Mouse (Mus musculus): ENCODE data around the gene Ap1m1. TPM values are rescaled to one million over a fixed set of nuclear protein-coding genes. Genes with fewer than 3 reads are reported as not detected.

Gene Ap1m1
- polyA plus RNA-seq, 1 experiment from 2014 or later, result 197 TPM

DNA sequence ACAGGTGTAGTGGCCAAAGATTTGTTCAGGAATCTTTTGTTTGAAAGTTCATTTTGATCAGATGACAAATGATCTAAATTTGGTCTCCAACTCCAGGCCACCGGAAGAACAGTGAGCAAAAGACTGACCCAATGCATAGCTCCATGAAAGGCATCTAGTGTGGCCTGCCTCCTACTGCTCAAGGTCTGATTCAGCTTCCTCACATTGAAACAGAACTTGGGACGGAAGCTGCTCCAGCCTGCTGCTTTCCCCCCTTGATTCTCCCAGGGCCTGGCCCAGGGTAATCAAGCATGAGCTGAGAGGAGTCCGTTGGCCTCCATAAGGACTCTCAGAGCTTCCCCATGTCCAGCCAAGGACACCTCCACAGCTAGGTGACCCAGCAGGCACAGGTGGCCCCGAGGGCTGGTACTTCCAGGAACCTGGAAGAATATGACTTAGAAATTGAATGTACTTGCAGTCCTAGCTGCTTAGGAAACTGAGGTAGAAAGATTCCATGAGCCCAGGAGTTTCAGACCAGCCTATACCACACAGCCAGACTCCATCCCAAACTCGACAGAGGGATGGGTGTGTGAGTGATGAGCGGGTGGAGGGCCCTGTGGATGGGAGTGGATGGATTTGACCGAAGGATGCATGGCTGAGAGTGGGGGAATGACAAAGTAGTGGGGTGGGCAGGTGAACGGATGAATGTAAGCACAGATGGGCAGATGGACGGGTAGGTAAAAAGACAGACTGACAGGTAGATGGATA lies 61.0 kb downstream of the Ap1m1 start:
- H3K4me1 ChIP-seq, result no peaks in the 10 kb centered on the region
- no peak for ATAC-seq (ENCODE audit: low FRiP score)
- H3K27ac ChIP-seq, result no peak overlapping the region
- no peak overlapping the region for H3K9ac ChIP-seq
- 86% methylated on average over 9 of the region's 9 CpGs for whole genome bisulfite sequencing
- H3K4me3 ChIP-seq, result no peak overlapping the region
- no peaks in the 10 kb centered on the region for H3K27me3 ChIP-seq
- no peaks in the 10 kb centered on the region for H3K9me3 ChIP-seq (replicated peaks)
- H3K4me2 ChIP-seq (replicated peaks), result no peak overlapping the region
- H3K36me3 ChIP-seq, result no peaks in the 10 kb centered on the region

DNA sequence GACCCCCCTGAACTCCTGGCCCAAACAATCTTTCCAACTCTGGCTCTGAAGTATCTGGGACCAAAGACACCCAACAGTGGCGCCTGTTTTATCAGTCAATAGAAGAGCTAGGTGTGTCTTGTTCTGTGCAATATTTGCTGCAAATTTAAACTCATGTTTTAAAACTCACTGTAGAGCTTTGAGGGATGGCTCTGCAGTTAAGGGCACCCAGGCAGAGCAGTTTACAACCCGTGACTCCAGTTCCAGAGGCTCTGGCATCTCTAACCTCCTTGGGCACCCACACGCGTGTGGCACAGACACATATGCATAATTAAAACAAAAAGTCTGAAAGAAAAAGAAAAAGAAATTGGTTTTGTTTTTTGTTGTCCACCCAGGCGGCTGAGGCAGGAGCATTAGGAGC lies 61.7 kb downstream of the Ap1m1 start:
- Histone ChIP-seq H3K36me3 (no peaks in the 10 kb centered on the region), H3K27me3 (no peaks in the 10 kb centered on the region), H3K9ac (no peak overlapping the region), H3K9me3 (replicated peaks) (no peaks in the 10 kb centered on the region), H3K27ac (no peak overlapping the region), H3K4me3 (no peak overlapping the region), H3K4me2 (replicated peaks) (no peak overlapping the region), H3K4me1 (no peaks in the 10 kb centered on the region)
- no peak for ATAC-seq (ENCODE audit: low FRiP score)
- 83% methylated on average over 5 of the region's 5 CpGs for WGBS

DNA sequence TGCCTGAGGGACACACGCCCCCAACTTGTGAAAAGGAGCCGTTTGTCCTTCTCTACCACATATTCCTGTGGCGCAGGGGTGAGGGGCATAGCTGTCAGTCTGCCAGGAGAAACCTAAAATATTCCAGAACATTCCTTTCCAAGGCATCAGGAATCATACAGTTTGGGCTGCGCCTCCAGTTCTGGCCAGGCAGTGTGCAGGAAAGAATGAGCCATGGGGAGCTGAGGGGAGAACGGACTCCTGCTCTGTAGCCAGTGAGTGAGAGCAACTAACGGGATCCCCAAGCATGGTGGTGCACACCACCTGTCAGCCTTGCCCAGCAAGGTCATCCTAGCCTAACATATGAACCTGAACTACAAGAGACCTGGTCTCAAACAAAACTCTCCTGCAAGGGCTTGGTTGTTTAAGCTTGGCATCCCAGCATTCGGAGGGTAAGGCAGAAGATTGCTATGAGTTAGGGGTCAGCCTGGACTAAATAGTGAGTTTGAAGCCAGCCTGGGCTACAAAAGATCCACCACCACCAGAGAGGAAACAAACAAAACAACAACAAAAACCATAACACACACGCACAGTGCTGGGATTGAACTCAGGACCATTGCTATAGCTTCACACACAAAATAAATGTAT lies 63.3 kb downstream of the Ap1m1 start:
- H3K4me3 ChIP-seq, result no peak overlapping the region
- H3K36me3 ChIP-seq, result no peaks in the 10 kb centered on the region
- H3K27me3 ChIP-seq, result no peaks in the 10 kb centered on the region
- no peak for ATAC-seq (ENCODE audit: low FRiP score)
- H3K4me1 ChIP-seq, result peaks cover 2% of the 10 kb centered on the region; the same call in 1 of the 2 replicates
- H3K27ac ChIP-seq, result no peak overlapping the region
- WGBS, result 75% methylated on average over 8 of the region's 8 CpGs
- no peak overlapping the region for H3K9ac ChIP-seq
- H3K4me2 ChIP-seq (replicated peaks), result no peak overlapping the region
- H3K9me3 ChIP-seq (replicated peaks), result no peaks in the 10 kb centered on the region

DNA sequence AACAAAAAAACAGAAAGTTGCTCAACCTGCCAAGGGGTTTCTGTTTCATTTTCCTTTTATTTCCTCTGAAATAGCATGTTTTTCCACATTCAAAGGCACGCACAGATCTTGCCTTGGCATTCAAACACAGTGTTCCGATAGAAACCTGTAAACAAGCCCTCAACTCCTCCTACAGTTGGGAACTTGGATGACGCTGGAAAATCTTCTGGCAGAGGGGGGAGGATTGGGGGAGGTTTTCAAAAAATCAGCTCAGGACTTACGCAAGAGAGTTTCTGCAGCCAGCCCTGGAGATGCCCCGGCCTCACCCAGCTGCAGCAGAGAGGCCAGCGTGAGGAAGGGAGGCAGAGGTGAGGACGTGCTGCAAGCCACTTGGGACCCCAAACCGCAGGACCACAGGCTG lies 63.8 kb downstream of the Ap1m1 start:
- Histone ChIP-seq H3K27ac (no peak overlapping the region), H3K4me3 (no peak overlapping the region), H3K4me2 (replicated peaks) (no peak overlapping the region), H3K4me1 (peaks cover 5% of the 10 kb centered on the region; the same call in 1 of the 2 replicates), H3K9ac (no peak overlapping the region), H3K27me3 (no peaks in the 10 kb centered on the region), H3K36me3 (no peaks in the 10 kb centered on the region), H3K9me3 (replicated peaks) (no peaks in the 10 kb centered on the region)
- no peak for ATAC-seq (ENCODE audit: low FRiP score)
- 77% methylated on average over 8 of the region's 8 CpGs for WGBS

DNA sequence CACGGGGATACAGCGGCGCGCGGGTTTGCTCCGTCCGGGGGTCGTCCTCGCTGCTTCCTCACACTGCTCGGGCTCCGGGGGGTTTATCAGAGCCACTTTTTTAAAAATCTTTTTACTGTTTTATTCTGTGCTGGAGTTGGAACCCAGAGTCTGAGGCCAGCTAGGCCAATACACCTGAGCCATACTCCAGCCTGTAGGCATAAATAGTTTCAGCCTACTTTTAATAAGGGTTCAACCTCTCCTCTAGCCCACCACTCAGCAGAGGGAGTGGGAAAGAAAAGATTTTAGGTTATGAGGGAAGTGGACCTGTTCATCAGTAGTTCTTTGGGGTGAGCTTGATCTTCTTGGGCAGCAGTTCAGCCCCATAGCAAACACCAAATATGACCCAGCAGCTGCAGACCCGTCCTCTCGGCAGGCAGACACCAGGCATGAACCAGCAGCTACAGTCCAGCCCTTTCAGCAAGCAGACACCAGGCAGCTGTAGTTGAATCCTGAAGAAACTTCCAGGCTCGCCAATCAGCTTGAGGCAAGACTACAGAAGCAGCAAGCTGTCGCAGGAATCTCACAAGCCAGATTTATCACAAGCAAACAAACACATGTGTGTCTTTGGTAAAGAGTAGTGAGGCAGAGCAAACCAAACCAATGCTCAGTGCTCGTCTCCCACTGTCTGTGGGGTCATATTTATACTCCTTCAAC lies 65.5 kb downstream of the Ap1m1 start, which contains the start of gene Gm10282:
TSS of gene Gm10282 (minus strand) at position 51 of the 696 bp plus-strand sequence.
- Histone ChIP-seq H3K4me2 (replicated peaks) (no peak within 1 kb of the TSS), H3K9me3 (replicated peaks) (no peaks in the 10 kb centered on the region), H3K36me3 (no peaks in the 10 kb centered on the region), H3K27me3 (no peaks in the 10 kb centered on the region), H3K4me3 (no peak within 1 kb of the TSS), H3K4me1 (peaks cover 5% of the 10 kb centered on the region; the same call in 1 of the 2 replicates), H3K9ac (no peak within 1 kb of the TSS), H3K27ac (no peak within 1 kb of the TSS)
- no peak for ATAC-seq (ENCODE audit: low FRiP score)
- 80% methylated on average over 16 of the region's 16 CpGs for WGBS

DNA sequence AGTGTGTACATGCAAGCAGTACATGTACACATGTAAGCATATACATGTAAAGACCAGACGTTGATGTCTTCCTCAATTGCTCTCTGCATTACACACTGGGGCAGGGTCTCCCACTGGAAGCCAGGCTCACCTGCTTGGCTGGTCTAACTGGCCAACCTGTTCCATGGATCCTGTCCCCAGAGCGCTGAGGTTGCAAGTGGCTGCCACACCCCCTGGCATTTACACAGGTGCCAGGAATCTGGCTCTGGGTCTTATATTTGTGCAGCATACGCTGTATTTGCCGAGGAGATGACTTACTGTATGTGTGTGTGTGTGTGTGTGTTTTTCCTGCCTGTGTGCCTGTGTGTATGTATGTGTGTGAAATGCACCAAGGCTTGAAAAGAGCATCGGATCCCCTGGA lies 67.1 kb downstream of the Ap1m1 start:
- WGBS, result 96% methylated on average over 5 of the region's 5 CpGs
- H3K9me3 ChIP-seq (replicated peaks), result no peaks in the 10 kb centered on the region
- no peak overlapping the region for H3K4me2 ChIP-seq (replicated peaks)
- ATAC-seq (ENCODE audit: low FRiP score), result no peak
- H3K27ac ChIP-seq, result no peak overlapping the region
- no peak overlapping the region for H3K4me3 ChIP-seq
- no peaks in the 10 kb centered on the region for H3K27me3 ChIP-seq
- H3K4me1 ChIP-seq, result peaks cover 5% of the 10 kb centered on the region; the same call in 1 of the 2 replicates
- no peak overlapping the region for H3K9ac ChIP-seq
- H3K36me3 ChIP-seq, result no peaks in the 10 kb centered on the region

Other genes starting within 250 kb of the Ap1m1 start
- 0.27 and 0.94 TPM in 2 replicates for gene Cyp4f18, start 230.4 kb upstream of the Ap1m1 start, polyA plus RNA-seq (2016; fragmentation: Nextera tagmentation; extraction: Ambion mirVana)
- gene Olfr372, start 198.8 kb upstream of the Ap1m1 start, polyA plus RNA-seq (2016; fragmentation: Nextera tagmentation; extraction: Ambion mirVana), result not detected in 2 replicates
- not detected in 2 replicates for gene Olfr373, start 156.8 kb upstream of the Ap1m1 start, polyA plus RNA-seq (2016; fragmentation: Nextera tagmentation; extraction: Ambion mirVana)
- gene Olfr374, start 133.0 kb upstream of the Ap1m1 start, polyA plus RNA-seq (2016; fragmentation: Nextera tagmentation; extraction: Ambion mirVana), result not detected in 2 replicates
- gene Tpm4, start 105.0 kb upstream of the Ap1m1 start, polyA plus RNA-seq (2016; fragmentation: Nextera tagmentation; extraction: Ambion mirVana), result 420 and 456 TPM in 2 replicates
- gene Rab8a, start 78.8 kb upstream of the Ap1m1 start, polyA plus RNA-seq (2016; fragmentation: Nextera tagmentation; extraction: Ambion mirVana), result 111 and 115 TPM in 2 replicates
- not detected in 2 replicates for gene Hsh2d, start 50.4 kb upstream of the Ap1m1 start, polyA plus RNA-seq (2016; fragmentation: Nextera tagmentation; extraction: Ambion mirVana)
- not detected in 2 replicates for gene Cib3, start 27.2 kb upstream of the Ap1m1 start, polyA plus RNA-seq (2016; fragmentation: Nextera tagmentation; extraction: Ambion mirVana)
- not detected in 2 replicates for gene Gm11034, start 26.4 kb upstream of the Ap1m1 start, polyA plus RNA-seq (2016; fragmentation: Nextera tagmentation; extraction: Ambion mirVana)
- gene Fam32a, start 20.3 kb upstream of the Ap1m1 start, polyA plus RNA-seq (2016; fragmentation: Nextera tagmentation; extraction: Ambion mirVana), result 85.6 and 94.3 TPM in 2 replicates
- gene Gm10282, start 65.2 kb downstream of the Ap1m1 start, polyA plus RNA-seq (2016; fragmentation: Nextera tagmentation; extraction: Ambion mirVana), result 19.1 and 21.2 TPM in 2 replicates
- gene Klf2, start 79.0 kb downstream of the Ap1m1 start, polyA plus RNA-seq (2016; fragmentation: Nextera tagmentation; extraction: Ambion mirVana), result 9.4 and 10.3 TPM in 2 replicates
- gene Eps15l1, start 181.4 kb downstream of the Ap1m1 start, polyA plus RNA-seq (2016; fragmentation: Nextera tagmentation; extraction: Ambion mirVana), result 74.3 and 74.5 TPM in 2 replicates
- gene Calr3, start 203.9 kb downstream of the Ap1m1 start, polyA plus RNA-seq (2016; fragmentation: Nextera tagmentation; extraction: Ambion mirVana), result 1.3 and 1.9 TPM in 2 replicates
- gene 1700030K09Rik, start 203.9 kb downstream of the Ap1m1 start, polyA plus RNA-seq (2016; fragmentation: Nextera tagmentation; extraction: Ambion mirVana), result 15.9 and 16.5 TPM in 2 replicates
- 66.5 and 75.3 TPM in 2 replicates for gene Cherp, start 235.2 kb downstream of the Ap1m1 start, polyA plus RNA-seq (2016; fragmentation: Nextera tagmentation; extraction: Ambion mirVana)

Measured in hindbrain, embryonic 12.5 days (tissue).